Mouse (Mus musculus) liver, embryonic 11.5 days (tissue): ENCODE measurements around the gene Tyro3. TPM values are rescaled to one million over a fixed set of nuclear protein-coding genes. Genes with fewer than 3 reads are reported as not detected.

Experiments
- ATAC-seq: fragments of 200-750 bp; cut with Nextera tagmentation; replicated peaks from 2 replicates; pipeline ENCODE4 v1.8.0; 2017; ENCODE audit warnings: moderate number of reproducible peaks, mild to moderate bottlenecking, moderate TSS enrichment, moderate library complexity; ENCODE audit not compliant: low FRiP score
- DNase-seq: peaks from one replicate; pipeline ENCODE4 v3.0.0-alpha.2; 2017; ENCODE audit warnings: low spot score
- H3K27ac ChIP-seq: fragments of 300-500 bp; sonication (generic); 2 replicates; pipeline ENCODE4 v1.5.1; 2014; ENCODE audit warnings: mild to moderate bottlenecking, low read depth, low read length, control low read depth
- H3K27me3 ChIP-seq: fragments of 300-500 bp; sonication (generic); replicated peaks from 2 replicates; pipeline ENCODE4 v1.6.1; 2014; ENCODE audit warnings: low read length, mixed read lengths; ENCODE audit not compliant: control insufficient read depth, insufficient read depth
- H3K36me3 ChIP-seq: fragments of 300-500 bp; sonication (generic); 2 replicates; pipeline ENCODE4 v1.6.1; 2014; ENCODE audit warnings: mild to moderate bottlenecking, low read length, moderate library complexity, mixed read lengths; ENCODE audit not compliant: control insufficient read depth, insufficient read depth
- H3K4me1 ChIP-seq: fragments of 300-500 bp; sonication (generic); replicated peaks from 2 replicates; pipeline ENCODE4 v1.6.1; 2014; ENCODE audit warnings: low read length, mixed read lengths; ENCODE audit not compliant: control insufficient read depth, insufficient read depth
- H3K4me2 ChIP-seq: fragments of 300-500 bp; sonication (generic); 2 replicates; pipeline ENCODE4 v1.6.1; 2014; ENCODE audit warnings: mild to moderate bottlenecking, control low read depth, moderate library complexity
- H3K4me3 ChIP-seq: fragments of 300-500 bp; sonication (generic); 2 replicates; pipeline ENCODE4 v1.5.1; 2014; ENCODE audit warnings: low read depth, low read length, control low read depth
- H3K9ac ChIP-seq: fragments of 300-500 bp; sonication (generic); 2 replicates; pipeline ENCODE4 v1.6.1; 2014; ENCODE audit warnings: low read depth, low read length, control low read depth
- H3K9me3 ChIP-seq: fragments of 300-500 bp; sonication (generic); 2 replicates; pipeline ENCODE4 v1.6.1; 2016; ENCODE audit warnings: low read length, inconsistent platforms, mixed read lengths; ENCODE audit not compliant: control insufficient read depth
- WGBS: fragments of 180-500 bp; shearing (Covaris S2); extraction: QIAGEN DNeasy Blood & Tissue Kit; methylation state at CpG from one replicate; pipeline ENCODE4 v1.1.7; 2014; 5-methylcytosine and 5-hydroxymethylcytosine counted together
- polyA plus RNA-seq: library from polyadenylated mRNA; unstranded; fragments of >200 nt; fragmentation: Nextera tagmentation; extraction: Ambion mirVana; gene quantifications from 2 replicates; pipeline ENCODE4 v1.2.1, GENCODE M21; 2014

Gene Tyro3
- polyA plus RNA-seq, 1 experiment from 2014 or later: 5.8 TPM

DNA sequence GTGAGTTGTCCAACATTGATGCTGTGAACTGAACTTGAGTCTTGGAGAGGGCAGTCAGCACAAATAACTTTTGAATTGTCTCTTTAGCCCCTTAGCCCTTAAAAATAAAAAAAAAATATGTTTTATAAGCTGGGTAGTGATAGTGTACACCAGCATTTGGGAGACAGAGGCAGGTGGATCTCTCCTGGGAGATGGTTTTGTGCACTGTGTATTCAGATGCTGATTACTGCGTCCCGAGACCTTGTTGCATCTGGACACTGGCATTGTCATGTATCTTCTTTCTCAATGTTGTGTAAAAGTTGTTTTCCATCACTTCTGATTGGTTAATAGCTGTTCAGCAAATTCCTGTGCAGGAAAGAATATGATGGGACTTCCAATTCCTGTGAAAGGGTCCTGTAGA is 59.8 kb downstream of the Tyro3 start:
- no peak for ATAC-seq
- DNase-seq: no peak
- 82% methylated on average over 2 of the region's 2 CpGs for WGBS
- H3K27ac ChIP-seq: no peak overlapping the region
- no peak overlapping the region for H3K4me2 ChIP-seq
- no peak overlapping the region for H3K9ac ChIP-seq
- no peaks in the 10 kb centered on the region for H3K9me3 ChIP-seq
- no peaks in the 10 kb centered on the region for H3K4me1 ChIP-seq
- H3K4me3 ChIP-seq: no peak overlapping the region
- no peaks in the 10 kb centered on the region for H3K27me3 ChIP-seq
- no peaks in the 10 kb centered on the region for H3K36me3 ChIP-seq

DNA sequence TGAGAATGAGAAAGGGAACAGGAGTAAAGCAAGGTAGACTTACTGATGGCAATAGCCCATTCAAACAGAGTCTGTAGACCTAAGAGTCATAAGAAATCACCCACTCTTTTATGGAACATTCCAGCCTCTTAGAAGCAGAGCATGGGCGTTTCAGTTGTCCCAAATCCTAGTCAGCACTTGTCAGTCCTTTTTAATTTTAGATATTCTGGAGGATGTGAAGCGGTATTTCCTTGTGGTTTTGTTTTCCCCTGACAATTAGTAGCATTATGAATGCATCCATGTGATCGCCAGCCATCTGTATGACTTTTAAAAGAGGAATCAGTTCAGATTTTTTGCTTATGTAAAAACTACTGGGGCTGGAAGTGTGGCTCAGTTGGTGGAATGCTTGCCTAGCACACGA is 67.0 kb downstream of the Tyro3 start:
- H3K4me1 ChIP-seq: no peaks in the 10 kb centered on the region
- peaks cover 3% of the 10 kb centered on the region; the same call in 1 of the 2 replicates for H3K27me3 ChIP-seq
- H3K4me2 ChIP-seq: no peak overlapping the region
- DNase-seq: no peak
- WGBS: 59% methylated on average over 4 of the region's 4 CpGs
- H3K9ac ChIP-seq: no peak overlapping the region
- H3K9me3 ChIP-seq: no peaks in the 10 kb centered on the region
- no peak overlapping the region for H3K4me3 ChIP-seq
- ATAC-seq: no peak
- no peaks in the 10 kb centered on the region for H3K36me3 ChIP-seq
- H3K27ac ChIP-seq: no peak overlapping the region

Other genes with a start within 250 kb of the Tyro3 start
- 76.5 and 88.3 TPM in 2 replicates for gene Nusap1, start 179.4 kb upstream of the Tyro3 start, polyA plus RNA-seq
- gene Oip5, start 179.3 kb upstream of the Tyro3 start, polyA plus RNA-seq: 42.0 and 47.7 TPM in 2 replicates
- gene Ndufaf1, start 134.9 kb upstream of the Tyro3 start, polyA plus RNA-seq: 64.6 and 66.9 TPM in 2 replicates
- gene Rtf1, start 122.7 kb upstream of the Tyro3 start, polyA plus RNA-seq: 21.5 and 25.3 TPM in 2 replicates
- gene Itpka, start 55.4 kb upstream of the Tyro3 start, polyA plus RNA-seq: 3.9 and 4.0 TPM in 2 replicates
- gene Ltk, start 37.3 kb upstream of the Tyro3 start, polyA plus RNA-seq: 0.19 and 0.43 TPM in 2 replicates
- gene Rpap1, start 10.2 kb upstream of the Tyro3 start, polyA plus RNA-seq: 29.1 and 30.0 TPM in 2 replicates
- gene Mga, start 99.5 kb downstream of the Tyro3 start, polyA plus RNA-seq: 22.0 and 23.9 TPM in 2 replicates
- 1.7 TPM in 2 replicates for gene Mapkbp1, start 175.0 kb downstream of the Tyro3 start, polyA plus RNA-seq
- 13.5 and 16.3 TPM in 2 replicates for gene Jmjd7, start 229.8 kb downstream of the Tyro3 start, polyA plus RNA-seq
- 1.1 and 1.9 TPM in 2 replicates for gene Gm28042, start 229.8 kb downstream of the Tyro3 start, polyA plus RNA-seq
- gene Pla2g4b, start 235.7 kb downstream of the Tyro3 start, polyA plus RNA-seq: 1.9 and 2.3 TPM in 2 replicates